Mouse (Mus musculus): Measurements from ENCODE around the gene Cdk4.

- no peak for TF ChIP-seq CTCF (IDR thresholded peaks at IDR 0.05; ENCODE audit: low read depth)
- no peak for TF ChIP-seq EP300 (IDR thresholded peaks at IDR 0.05; ENCODE audit: low read depth)
Observed at GRCm38 (mm10) chr10:127061513-127061912, 1.8 kb upstream of the Cdk4 start.

Measured in heart, postnatal 0 days (tissue).